ENCODE assay signal across 8 mouse cellular contexts in genomic region chr5:38446316-38446975, GRCm38 (mm10).
DNase-seq lines count a peak whose midpoint lies in the region; ATAC-seq lines count a peak whose summit lies in the region.

No protein-coding gene starts in this region.

- peak; percentile 76 for ATAC-seq in frontal cortex, adult (ENCODE audit: low TSS enrichment)

- no peak for DNase-seq in frontal cortex, postnatal 25 days (ENCODE audit: low spot score in 2 of 2)
- DNase-seq in urinary bladder, postnatal 14 days (ENCODE audit: low spot score): peak; percentile 25
- DNase-seq in urinary bladder, postnatal 10 days (ENCODE audit: low spot score): no peak
- peak; percentile 46 for DNase-seq in cerebellum, adult 8-10 months
- no peak for DNase-seq in testis, postnatal 14 days (ENCODE audit: low spot score)
- DNase-seq in embryo, embryonic 10 days (ENCODE audit: low spot score): no peak
- no peak for DNase-seq in embryo, embryonic 10.5 days (ENCODE audit: low spot score)

Comparison
In these comparisons a context has a peak if more than half of its experiments do, and no peak if none do; other contexts are left out.
1. DNase-seq: peak in urinary bladder, postnatal 14 days (single experiment) and cerebellum, adult 8-10 months (single experiment); none in frontal cortex, postnatal 25 days (0 of 2), urinary bladder, postnatal 10 days (single experiment), testis, postnatal 14 days (single experiment), embryo, embryonic 10 days (single experiment) and embryo, embryonic 10.5 days (single experiment).